Mouse (Mus musculus) retina, adult 2 months (tissue): ENCODE results near the gene Clstn1.
"Not testable (repeated sequence)": the region's sequence is repeated elsewhere in the genome, so short reads cannot be mapped to it uniquely, and the experiment has no call there.

ENCODE experiments used
- DNase-seq: peaks from one replicate; pipeline ENCODE4 v3.0.0-alpha.2; 2012; ENCODE audit warnings: low read depth, low spot score

Gene Clstn1

DNA sequence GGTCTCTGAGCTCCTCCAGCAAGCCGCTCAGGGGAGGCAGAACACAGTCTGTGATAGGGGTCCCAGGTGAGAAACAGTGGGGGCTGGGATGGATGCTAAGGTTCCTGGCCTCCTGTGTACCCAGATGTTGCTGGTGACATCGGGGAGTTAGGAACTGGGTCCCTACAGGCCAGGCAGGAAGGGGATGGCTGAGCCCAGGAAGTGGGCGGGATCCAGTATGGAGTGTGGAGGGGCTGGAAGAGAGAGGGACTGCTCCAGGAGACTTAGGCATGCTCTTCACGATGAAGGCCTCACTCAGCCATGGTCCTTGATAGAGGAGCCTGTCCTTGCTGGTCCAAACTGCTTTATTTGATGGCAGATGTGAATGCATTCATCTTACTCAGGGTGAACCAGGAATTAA lies 13.9 kb downstream of the Clstn1 start:
- DNase-seq: no peak

DNA sequence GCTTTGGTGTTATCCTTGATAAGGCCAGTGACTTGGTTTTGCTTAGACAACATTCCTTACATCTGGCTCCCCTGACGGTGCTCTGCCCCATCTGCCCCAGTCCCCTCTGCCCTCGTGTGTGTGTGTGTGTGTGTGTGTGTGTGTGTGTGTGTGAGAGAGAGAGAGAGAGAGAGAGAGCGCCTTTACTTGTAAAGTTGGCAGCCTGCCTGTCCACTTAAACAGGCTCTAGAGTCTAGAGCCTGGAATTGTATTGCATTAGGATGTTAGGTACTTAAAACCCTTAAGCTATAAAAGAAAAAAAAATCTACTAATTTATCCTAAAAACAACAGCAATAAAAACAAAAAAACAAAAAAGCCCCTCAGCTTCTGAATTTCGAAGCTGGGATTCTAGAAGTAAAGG lies 15.2 kb downstream of the Clstn1 start:
- no peak for DNase-seq

DNA sequence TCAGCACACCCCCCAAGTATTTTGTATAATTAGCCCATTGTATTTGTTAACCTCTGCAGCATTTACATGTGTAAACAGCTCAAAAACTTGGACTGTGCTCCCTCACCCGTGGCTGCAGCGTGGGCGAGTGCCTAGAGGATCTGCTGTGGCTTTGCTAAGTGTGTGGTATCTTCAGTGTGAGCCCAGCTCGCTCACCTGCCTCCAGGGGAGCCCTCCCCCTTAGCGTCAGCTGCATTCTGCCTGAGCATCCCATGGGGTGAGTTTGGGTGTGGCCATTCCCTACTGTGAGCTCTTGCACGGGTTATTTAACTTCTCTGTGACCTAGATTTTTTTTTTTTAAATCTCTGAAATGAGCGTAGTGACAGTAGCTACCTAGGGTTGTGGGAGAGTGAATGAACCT lies 16.0 kb downstream of the Clstn1 start:
- no peak for DNase-seq

DNA sequence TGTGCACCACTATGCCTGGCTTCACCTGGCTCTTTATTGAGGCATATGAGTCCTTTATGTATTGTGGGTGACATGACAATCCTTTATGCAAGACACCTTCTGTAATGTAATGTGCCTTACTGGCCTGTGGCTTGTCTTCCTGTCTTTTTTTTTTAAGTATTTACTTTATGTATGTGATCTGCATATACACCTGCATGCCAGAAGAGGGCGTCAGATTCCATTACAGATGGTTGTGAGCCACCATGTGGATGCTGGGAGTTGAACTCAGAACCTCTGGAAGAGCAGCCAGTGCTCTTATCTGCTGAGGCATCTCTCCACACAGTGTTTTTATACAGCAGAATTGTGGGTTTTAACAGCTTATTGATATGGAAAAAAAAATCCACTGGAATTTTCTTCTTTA lies 17.6 kb downstream of the Clstn1 start:
- DNase-seq: no peak

DNA sequence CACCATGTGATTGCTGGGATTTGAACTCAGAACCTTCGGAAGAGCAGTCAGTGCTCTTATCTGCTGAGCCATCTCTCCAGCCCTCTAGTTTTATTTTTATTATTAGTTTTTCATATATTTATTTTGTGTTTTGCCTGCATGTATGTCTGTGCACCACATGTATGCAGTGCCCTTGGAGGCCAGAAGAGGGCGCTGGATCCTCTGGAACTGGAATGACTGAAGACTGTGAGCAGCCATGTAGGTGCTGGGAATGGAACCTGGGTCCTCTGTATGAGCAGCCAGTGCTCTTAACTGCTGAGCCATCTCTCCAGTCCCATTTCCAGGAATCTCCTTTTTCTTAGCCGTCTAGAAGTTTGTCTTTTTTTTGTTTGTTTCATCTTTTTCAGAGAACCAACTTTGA lies 18.2 kb downstream of the Clstn1 start:
- no peak for DNase-seq

DNA sequence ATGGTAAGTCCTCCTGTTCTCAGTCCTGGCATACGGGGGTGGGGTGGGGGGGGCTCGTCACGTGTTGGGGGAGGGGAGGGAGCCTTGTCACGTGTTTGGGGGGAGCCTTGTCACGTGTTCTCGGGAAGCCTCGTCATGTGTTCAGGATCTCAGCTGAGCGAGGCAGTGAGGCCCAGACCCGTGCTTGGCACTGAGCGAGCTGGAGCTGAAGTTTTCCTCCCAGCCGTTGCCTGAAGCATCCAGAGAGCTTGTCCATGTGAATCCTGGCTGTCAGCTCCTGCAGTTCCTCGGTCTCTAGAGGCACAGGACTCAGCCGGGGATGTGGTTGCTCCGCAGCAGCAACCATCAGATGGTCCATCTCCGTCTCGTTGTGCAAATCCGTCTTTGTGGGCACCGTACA lies 19.8 kb downstream of the Clstn1 start:
- no peak for DNase-seq

DNA sequence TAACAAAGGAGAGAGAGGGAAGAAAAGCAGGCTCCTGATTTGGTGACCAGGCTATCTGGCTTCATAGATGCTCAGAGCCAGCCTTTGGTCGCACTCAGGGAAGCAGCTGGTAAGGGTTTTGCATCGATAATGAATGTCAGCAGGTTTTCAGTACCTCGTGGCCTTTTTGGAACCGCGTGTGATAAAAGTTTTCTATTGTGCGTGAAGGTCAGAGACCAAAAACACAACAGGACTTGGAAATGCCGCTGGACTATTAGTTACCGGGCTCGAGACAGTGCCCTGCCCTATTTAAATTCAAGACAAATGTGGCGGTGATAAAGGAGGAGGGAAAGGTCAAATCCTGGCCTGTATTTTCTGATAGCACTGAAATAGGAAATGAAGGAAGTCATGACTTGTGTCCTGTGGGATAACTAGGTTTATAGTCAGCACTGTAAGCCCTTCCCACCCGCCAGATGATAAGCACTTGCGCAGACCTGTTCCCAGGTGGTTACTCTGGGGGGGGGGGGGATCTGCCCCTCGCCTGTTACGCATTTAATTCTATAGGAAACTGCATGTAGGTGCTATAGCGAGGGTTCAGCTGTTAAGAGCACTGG lies 20.6 kb downstream of the Clstn1 start:
- DNase-seq: no peak

DNA sequence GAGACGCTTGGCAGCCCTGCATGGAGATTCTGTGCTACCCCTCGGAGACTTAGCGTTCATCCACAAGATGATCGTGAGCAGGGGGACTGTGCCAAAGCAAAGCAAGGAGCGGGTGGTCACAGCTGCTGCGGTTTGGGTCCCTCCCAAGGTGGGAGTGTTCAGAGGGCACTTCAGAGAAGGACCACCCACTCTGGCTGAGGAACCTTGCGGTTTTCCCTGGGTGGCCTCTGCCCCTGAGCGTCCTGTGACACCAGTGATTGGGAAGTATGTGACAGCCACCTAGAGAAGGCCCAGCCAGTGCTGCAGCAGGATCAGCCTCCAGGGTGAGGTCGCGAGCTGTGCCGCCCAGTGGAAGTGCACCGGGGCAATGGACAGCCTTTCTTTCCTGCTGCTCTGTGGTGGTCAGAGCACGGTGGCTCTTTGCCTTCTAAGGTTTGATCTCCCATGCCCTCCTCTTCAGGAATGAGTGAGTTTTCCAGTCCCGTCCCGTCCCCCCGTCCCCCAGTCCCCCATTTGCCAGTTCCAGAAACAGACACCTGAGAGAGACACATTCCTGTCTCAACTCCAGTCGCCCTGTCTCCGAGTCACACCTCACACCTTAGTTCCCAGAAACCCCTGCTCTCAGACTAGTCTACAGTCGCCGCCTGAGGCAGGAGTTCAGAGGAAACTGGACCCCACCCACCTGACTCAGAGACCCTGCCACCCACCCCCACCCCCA lies 21.5 kb downstream of the Clstn1 start:
- no peak for DNase-seq

DNA sequence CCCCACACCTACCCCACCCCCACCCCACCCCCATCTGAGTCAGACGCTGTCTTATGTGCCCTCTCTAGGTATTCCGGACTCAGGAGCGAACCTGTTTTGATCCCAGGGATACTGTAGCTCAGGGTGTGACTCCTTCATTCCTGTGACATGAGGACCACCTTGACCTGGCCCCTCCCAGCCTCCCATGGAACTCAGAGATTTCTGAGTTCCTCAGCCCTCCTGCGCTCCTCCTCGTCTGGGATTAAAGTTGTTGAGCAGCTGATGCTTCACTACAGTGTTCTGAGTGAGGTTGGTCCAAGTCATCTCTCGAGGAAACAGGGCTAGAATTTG lies 22.0 kb downstream of the Clstn1 start:
- no peak for DNase-seq

DNA sequence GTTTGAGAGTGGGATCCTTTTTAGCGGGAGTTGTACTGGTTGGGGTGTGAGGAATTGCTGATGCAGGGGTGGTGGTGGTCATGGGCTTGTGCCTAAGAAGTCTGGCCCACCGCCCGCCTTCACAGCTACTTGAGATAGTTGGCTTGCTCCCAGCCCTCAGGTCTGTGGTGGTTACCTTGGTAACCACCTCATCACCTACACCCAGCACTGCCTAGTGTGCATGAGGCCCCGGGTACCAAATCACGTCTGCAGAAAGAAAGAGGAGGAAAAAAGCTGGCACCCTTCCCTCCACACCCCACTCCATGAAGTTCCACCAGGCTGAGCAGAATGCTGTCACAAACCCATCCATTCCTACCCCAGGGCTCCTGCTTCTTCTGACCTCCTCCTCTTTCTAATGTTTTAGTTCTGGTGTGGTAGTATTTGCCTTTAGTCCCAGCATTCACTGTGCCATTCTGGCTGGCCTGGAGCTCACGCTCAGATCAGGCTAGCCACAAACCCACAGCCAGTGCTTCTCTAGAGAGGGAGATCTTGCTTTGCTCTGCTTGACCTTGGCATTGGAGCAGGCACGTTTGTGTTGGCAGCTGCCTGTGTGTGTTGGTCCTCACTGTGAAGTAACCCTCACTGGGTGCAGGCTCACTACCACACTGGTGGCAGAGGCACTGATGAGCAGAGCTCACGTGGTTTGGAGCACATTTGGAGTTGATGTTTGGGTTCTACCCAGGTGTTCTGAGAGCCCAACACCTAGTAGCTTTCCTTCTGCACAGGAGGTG lies 23.2 kb downstream of the Clstn1 start:
- DNase-seq: no peak

DNA sequence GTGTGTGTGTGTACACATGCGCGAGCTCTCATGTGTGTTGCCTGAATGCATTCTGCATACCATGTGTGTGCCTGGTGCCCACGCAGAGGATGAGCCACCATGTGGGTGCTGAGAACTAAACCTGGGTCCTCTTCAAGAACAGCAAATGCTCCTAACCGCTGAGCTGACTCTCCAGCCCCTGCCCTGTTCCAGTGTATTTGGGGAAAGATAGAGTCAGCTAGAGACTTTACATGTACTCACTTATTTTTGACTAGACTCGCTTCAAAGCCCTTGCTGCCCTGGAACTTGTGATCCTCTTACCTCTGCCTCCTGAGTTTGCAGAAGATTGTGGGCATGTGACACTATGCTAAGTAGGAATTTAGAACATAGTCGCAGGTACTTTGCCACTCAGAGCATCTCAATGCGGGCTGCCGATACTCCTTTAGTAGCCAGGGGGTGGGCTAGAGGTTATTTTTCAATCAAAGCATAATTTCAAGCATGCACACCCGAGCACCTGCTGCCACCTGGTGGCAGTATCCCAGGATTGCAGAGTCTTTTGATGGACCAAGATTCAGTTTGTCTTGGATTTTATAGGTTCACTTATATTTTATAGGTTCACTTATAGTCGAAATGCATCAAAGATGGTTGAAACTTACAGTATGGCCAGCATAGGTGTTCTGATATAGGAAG lies 25.2 kb downstream of the Clstn1 start:
- no peak for DNase-seq

DNA sequence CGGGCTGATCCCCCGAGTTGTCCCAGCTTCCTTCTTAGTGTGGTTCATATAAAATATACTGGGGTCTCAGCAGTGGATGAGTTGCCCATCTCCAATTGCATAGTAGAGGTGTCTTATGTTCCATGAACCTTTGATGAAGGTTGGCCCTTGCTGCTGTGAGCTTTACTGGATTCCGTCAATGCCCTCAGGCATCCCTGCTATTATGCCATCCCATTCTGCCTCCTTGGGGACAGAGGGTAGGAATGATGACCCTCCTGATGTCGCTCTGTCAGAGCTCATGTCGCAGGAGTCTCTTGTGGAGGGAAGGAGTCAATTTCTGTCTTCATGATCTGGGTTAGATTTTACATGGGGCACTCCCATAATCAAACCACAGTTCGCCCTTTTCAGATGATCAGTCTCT lies 27.2 kb downstream of the Clstn1 start:
- DNase-seq: not testable (repeated sequence)

DNA sequence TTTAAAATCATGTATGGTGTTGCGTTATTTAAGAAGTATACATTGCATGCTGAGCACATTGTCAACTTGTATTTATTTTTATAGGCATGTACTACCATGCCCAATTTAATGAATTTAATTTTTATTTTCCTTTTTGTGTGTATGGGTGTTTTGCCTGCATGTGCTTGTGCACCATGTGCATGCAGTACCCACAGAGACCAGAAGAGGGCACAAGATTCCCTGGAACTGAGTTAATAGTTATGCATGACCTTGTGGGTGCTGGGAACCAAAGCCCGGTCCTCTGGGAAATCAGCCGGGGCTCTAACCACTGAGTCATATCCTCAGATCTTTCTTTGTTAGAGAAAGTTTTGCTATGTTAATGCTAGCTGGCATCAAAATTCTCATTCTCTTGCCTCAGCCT lies 28.6 kb downstream of the Clstn1 start:
- DNase-seq: no peak

DNA sequence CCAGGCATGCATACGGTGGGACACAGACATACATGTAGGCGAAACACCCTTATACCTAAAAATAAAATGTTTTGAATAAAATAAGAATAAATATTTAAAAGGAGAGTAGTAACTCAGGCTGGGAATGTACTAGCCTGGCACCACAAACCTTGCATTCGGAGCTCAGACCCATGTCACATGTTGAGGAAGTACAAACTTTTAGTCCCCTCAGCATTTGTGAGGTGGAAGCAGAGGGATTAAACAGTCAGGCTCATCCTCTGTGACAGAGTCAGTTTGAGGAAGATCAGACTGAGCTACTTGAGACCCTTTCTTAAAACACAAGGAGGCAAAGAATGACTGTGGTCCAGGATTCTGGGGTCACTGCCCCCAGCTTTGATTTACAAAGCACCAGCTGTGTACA lies 30.7 kb downstream of the Clstn1 start:
- DNase-seq: not testable (repeated sequence)

DNA sequence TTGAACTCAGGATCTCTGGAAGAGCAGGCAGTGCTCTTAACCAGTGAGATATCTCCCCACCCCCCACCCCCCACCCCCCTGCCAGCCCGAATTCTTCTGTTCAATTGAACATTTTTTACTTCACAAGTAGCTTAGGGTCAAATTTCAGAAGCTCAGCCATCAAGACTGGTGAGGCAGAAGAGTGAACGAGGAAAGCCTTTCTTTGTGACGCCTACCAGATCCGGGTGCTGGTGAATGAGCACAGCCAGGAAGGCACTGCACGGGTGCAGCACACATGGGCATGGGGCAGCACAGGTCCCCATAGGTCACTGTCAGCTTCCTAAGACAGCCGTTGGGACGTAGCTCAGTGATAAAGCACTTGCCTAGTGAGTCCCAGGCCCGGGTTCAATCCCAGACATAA lies 33.7 kb downstream of the Clstn1 start:
- DNase-seq: no peak

DNA sequence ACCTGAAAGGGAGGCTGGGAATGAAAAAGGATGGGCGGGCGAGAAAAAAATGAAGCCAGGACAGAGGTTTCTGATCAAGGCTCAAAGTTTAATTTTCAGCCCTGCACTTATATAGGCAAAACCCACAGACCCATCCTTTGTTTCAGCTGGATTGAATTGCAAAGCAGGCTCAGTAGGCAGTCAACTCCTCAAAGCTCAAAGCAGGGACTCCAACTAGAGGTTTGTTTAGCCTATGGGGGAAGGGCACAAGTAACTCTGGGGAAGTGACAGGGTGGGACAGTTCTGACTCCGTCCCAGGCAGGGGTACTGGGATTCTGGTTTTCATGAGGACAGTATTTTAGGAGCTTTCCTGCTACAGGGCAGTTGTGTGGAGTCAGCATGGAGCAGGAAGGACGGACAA lies 35.0 kb downstream of the Clstn1 start:
- no peak for DNase-seq

DNA sequence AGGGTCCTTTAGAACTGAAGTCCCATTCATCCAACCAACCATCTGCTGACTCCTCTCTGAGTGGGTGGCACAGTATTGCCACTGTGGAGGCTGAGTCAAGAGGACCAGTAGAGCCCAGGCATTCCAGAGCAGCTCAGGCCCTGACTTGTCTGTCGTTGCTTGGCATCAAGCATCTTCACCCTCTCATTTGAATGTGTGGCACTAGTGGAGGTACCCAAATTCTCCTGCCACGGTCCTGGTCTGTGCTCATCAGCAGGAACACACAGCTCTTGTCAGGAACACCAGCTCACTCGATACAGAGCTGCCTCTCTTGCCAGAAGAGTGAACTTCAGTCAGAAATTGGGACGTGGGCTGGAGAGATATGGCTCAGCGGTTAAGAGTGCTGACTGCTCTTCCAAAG lies 37.4 kb downstream of the Clstn1 start:
- DNase-seq: no peak

DNA sequence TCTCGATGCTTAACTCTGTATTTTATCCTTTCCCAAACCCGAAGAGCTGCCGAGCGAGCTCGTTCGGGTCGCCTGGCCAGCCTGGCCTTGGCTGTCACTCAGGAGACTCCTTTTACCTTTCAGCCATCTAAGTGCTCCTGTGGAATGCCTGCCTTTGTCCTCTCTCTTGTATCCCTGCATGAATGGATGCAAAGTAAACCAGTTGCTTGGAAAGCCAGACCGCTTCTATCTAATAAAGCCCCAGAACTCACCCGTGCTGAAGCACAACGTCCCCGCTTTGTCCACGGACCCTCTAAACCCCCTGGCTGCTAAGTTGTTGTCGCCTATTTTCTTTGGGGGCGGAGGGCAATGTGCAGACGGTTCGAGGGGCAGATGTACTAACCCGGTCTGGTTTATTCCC lies 40.5 kb downstream of the Clstn1 start:
- DNase-seq: no peak

DNA sequence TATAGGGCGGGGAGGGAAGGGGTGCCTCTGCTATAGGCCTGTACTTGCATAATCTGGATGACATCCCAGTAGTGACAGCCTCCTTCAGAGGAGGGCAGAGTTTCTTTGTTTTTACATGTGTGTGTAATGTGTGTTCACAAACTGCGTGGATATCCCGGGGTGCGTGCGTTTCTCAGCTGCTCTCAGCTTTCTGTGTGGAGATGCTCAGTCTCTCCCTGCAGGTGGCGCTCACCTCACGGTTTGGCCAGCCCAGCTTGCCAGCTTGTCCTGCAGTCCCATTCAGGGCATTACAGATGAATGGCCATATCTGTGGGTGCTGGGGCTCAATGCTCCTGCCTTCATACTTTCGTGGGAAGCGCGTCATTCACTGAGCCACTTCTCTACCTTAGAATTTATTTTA lies 42.1 kb downstream of the Clstn1 start:
- DNase-seq: no peak

DNA sequence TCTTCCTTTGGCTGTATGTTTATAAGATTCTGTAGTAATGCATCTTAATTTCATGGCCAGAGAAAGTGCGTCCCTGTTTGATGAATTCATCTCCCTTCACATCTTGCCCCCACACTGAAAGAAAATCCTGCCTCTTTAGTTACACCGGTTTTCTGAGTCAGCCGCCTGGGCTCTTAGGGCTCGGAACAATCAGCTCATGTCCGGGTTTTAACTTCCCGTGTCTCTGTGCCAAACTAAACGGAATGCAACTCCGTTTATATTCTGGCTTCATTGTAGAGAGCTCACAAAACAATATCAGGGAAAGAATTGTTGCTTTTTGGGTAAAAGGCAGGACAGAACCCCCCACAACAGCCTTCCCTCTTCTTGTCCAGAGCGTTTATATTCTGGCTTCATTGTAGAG lies 42.5 kb downstream of the Clstn1 start:
- DNase-seq: no peak

DNA sequence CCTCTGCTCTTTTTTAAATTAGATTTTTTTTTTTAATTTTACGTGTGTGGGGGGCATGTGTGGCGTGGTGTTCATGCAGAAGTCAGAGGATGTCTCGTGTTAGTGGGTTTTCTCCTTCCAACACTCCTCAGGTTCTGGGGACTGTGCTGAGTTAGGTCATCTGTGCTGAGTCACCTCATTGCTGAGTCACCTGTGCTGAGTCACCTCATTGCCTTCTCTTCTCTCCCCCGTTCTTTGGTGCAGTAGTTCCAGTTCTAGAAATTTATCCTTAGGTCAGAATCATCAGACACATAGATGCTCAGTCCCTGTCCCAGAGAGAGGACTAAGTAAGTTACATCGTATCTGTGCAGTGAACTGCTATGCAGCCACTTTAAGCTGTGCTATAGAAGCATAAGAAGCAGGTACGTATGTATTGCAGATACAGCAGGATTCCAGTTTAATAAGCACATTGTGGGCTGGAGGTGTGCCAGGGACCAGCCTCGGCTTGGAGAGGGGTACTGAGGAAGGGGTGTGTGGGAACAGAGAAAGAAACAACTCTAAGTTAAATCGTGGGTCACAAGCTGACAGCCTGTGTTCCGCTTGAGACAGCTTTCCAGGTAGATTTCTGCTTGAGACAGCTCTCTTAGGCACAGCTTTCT lies 46.5 kb downstream of the Clstn1 start:
- DNase-seq: no peak

DNA sequence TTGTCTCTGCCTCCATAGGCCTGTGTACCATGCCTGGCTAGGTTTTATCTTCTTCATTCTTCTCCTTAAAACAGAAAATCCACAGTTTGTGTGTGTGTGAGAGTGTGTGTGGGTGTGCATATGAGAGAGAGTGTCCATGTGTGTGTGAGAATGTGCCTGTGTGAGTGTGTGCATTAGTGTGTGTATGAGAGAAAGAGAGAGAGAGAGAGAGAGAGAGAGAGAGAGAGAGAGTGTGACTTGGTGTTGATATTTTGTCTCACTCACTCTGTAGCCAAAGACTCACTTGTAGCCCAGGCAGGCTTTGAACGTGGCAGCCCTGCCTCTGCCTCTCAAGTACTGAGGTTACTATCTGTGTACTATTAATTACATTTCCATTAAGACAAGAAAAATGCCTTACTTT lies 47.9 kb downstream of the Clstn1 start:
- DNase-seq: no peak
